Mouse (Mus musculus) telencephalon, adult 2 months (tissue): ENCODE measurements at regions not wholly inside any gene's neighbourhood (a gene's known extent, or its start where the extent isn't known, plus 50 kb on each side); places are given as distances from the start of the nearest gene placed in this dataset.
A peak's percentile ranks its signal among the peaks of the same experiment; 100 is the strongest.

ENCODE experiments used
- DNase-seq: peaks from one replicate; pipeline ENCODE4 v3.0.0-alpha.2; 2011; ENCODE audit warnings: low read depth, low spot score

- DNase-seq, result peak; percentile 15
Observed at GRCm38 (mm10) chr13:92911660-92912284, 67.2 kb downstream of the Mtx3 start.

- no peak for DNase-seq
Observed at GRCm38 (mm10) chr13:92912661-92913060, 68.1 kb downstream of the Mtx3 start.

- DNase-seq, result no peak
Observed at GRCm38 (mm10) chr13:92914631-92915030, 70.1 kb downstream of the Mtx3 start.

- DNase-seq, result no peak
Observed at GRCm38 (mm10) chr13:92915221-92915839, 70.8 kb downstream of the Mtx3 start.

GRCm38 (mm10) chr13:92915948-92916710 lies 71.6 kb downstream of the Mtx3 start:
- DNase-seq, result no peak

- no peak for DNase-seq
Observed at GRCm38 (mm10) chr13:92919882-92920281, 75.3 kb downstream of the Mtx3 start.

- no peak for DNase-seq
Observed at GRCm38 (mm10) chr13:92921936-92922335, 77.4 kb downstream of the Mtx3 start.

GRCm38 (mm10) chr13:92923496-92923895 lies 78.9 kb downstream of the Mtx3 start:
- peak; percentile 9 for DNase-seq

- DNase-seq, result no peak
Observed at GRCm38 (mm10) chr13:92924021-92924420, 79.5 kb downstream of the Mtx3 start.

- DNase-seq, result no peak
Observed at GRCm38 (mm10) chr13:92925196-92925595, 80.6 kb downstream of the Mtx3 start.

- DNase-seq, result no peak
Observed at GRCm38 (mm10) chr13:92928551-92928950, 84.0 kb downstream of the Mtx3 start.

- DNase-seq, result no peak
Observed at GRCm38 (mm10) chr13:92931696-92932095, 87.1 kb downstream of the Mtx3 start.

GRCm38 (mm10) chr13:92939032-92939431 lies 94.5 kb downstream of the Mtx3 start:
- DNase-seq, result no peak

GRCm38 (mm10) chr13:92940610-92941009 lies 96.0 kb downstream of the Mtx3 start:
- DNase-seq, result no peak

GRCm38 (mm10) chr13:92948560-92948959 lies 104.0 kb downstream of the Mtx3 start:
- DNase-seq, result no peak

GRCm38 (mm10) chr13:92960031-92960430 lies 115.5 kb downstream of the Mtx3 start:
- DNase-seq, result peak; percentile 84

GRCm38 (mm10) chr13:92962625-92963024 lies 118.1 kb downstream of the Mtx3 start:
- no peak for DNase-seq

- DNase-seq, result no peak
Observed at GRCm38 (mm10) chr13:92963351-92963895, 118.9 kb downstream of the Mtx3 start.

GRCm38 (mm10) chr13:92964213-92964743 lies 119.7 kb downstream of the Mtx3 start:
- DNase-seq, result no peak

- no peak for DNase-seq
Observed at GRCm38 (mm10) chr13:92967025-92967610, 122.6 kb downstream of the Mtx3 start.

GRCm38 (mm10) chr13:92969579-92969978 lies 125.0 kb downstream of the Mtx3 start:
- DNase-seq, result no peak

GRCm38 (mm10) chr13:92972891-92973290 lies 128.3 kb downstream of the Mtx3 start:
- DNase-seq, result no peak
